Mouse (Mus musculus): ENCODE data around the gene Gpank1.

DNA sequence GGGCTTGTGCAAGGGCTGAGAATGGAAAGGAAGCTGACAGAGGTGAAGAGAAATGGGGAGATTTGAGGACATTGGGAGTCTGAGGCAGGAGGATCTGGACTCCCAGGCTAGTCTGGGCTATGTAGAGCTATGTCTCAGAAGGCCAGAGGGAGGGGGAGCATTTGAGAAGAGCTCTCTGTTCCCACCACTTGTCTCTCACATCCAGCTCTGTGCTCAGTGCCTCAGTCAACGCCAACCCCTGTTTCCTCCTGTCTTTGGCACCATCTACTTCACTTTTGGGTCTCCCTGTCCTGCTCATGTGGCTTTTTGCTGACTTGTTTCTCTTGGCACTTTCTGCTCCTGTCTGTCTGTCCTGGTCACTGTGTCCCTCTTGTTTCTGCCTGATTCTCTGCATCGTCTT is 44.0 kb upstream of the Gpank1 start:
- TF ChIP-seq GATA1 (IDR thresholded peaks at IDR 0.05; ENCODE audit: low read length) (no peak), TAL1 (IDR thresholded peaks at IDR 0.05; ENCODE audit: low read length) (no peak)

Measured in erythroblast, embryonic 14.5 days (primary cell).